Mouse (Mus musculus) C2C12 (cell line): ENCODE measurements around the gene Fxyd7. TPM values are rescaled to one million over a fixed set of nuclear protein-coding genes. Genes with fewer than 3 reads are reported as not detected.

Experiments
- H3K27me3 ChIP-seq: one replicate; pipeline ENCODE4 v1.6.1; 2011; ENCODE audit not compliant: control insufficient read depth, insufficient read depth, insufficient read length
- H3K36me3 ChIP-seq: one replicate; pipeline ENCODE4 v1.6.1; 2011; ENCODE audit not compliant: control insufficient read depth, insufficient read depth
- H3K4me3 ChIP-seq: one replicate; pipeline ENCODE4 v1.5.1; 2011; ENCODE audit warnings: mild to moderate bottlenecking, control low read depth; ENCODE audit not compliant: poor library complexity, insufficient read depth, severe bottlenecking
- H3K79me2 ChIP-seq: one replicate; pipeline ENCODE4 v1.6.1; 2011; ENCODE audit not compliant: control insufficient read depth, insufficient read depth
- H3K79me3 ChIP-seq: one replicate; pipeline ENCODE4 v1.6.1; 2011; ENCODE audit warnings: low read depth, control low read depth
- H3ac ChIP-seq: one replicate; pipeline ENCODE3; 2011; ENCODE audit warnings: low read depth; ENCODE audit not compliant: control insufficient read depth, insufficient read length
- CEBPB ChIP-seq: IDR thresholded peaks from one replicate; pipeline ENCODE4 v1.6.1; 2011; ENCODE audit warnings: low read depth, mild to moderate bottlenecking, control low read depth, moderate library complexity
- CTCF ChIP-seq: IDR thresholded peaks from one replicate; pipeline ENCODE4 v1.5.1; 2011; ENCODE audit not compliant: control insufficient read depth, insufficient read depth, insufficient read length
- FOSL1 ChIP-seq: IDR thresholded peaks from one replicate; pipeline ENCODE4 v1.8.0; 2011; ENCODE audit warnings: mild to moderate bottlenecking, low read length; ENCODE audit not compliant: poor library complexity, insufficient read depth, severe bottlenecking
- MAX ChIP-seq: IDR thresholded peaks from one replicate; pipeline ENCODE4 v1.6.1; 2011; ENCODE audit warnings: mild to moderate bottlenecking, control low read depth
- MYOD1 ChIP-seq: IDR thresholded peaks from one replicate; pipeline ENCODE4 v1.6.1; 2011; ENCODE audit warnings: low read depth; ENCODE audit not compliant: control insufficient read depth, insufficient read length
- MYOG ChIP-seq: IDR thresholded peaks from one replicate; pipeline ENCODE4 v1.6.1; 2011; ENCODE audit not compliant: control insufficient read depth, insufficient read length; ENCODE audit errors: extremely low read depth
- USF1 ChIP-seq: IDR thresholded peaks from one replicate; pipeline ENCODE4 v1.6.1; 2011; ENCODE audit warnings: low read depth, mild to moderate bottlenecking, control low read depth, moderate library complexity
- polyA plus RNA-seq: library from polyadenylated mRNA; unstranded; fragments of >200 nt; fragmentation: generic; extraction: Trizol; gene quantifications from one replicate; pipeline ENCODE4 v1.2.1, GENCODE M21; 2012; ENCODE audit warnings: missing spikeins

Fxyd7 gene
- polyA plus RNA-seq, 1 experiment, result not detected

DNA sequence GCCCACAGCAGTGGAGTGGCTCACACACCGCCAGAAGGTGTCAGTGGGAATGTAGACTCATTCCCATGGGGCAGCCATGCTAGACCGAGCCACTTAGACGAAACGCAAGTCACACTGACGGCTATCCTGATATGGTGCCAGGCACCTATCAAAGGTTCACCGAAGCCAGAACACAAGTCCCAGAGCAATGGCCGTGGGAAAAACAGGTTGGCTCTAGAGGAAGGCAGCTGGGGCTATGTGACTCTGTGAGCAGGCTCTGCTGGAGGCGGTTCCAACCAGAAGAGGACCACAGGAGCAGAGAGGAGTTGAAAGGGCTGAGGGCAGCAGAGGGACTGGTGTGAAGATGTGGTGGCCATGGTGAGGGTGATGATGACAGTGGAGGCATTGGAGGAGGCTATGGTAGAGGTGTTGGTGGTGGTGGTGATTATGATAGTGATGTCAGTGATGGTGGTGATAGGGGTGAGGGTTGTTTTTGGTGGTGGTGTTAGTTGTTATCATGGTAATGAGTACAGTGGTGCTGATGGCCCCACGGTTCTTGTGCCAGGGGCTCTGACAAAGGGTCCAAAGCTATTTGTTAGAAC is 35.0 kb upstream of the Fxyd7 start:
- Histone ChIP-seq H3K4me3 (no peak overlapping the region), H3K36me3 (no peaks in the 10 kb centered on the region), H3K79me2 (no peaks in the 10 kb centered on the region), H3K27me3 (no peaks in the 10 kb centered on the region), H3K79me3 (no peaks in the 10 kb centered on the region), H3ac (no peak overlapping the region)
- TF ChIP-seq MYOG (no peak), MAX (no peak)

- Histone ChIP-seq H3K36me3 (no peaks in the 10 kb centered on the region), H3K79me3 (no peaks in the 10 kb centered on the region), H3K79me2 (no peaks in the 10 kb centered on the region), H3K27me3 (no peaks in the 10 kb centered on the region), H3K4me3 (no peak overlapping the region), H3ac (no peak overlapping the region)
- TF ChIP-seq MAX, result no peak
- TF ChIP-seq MYOG, result no peak
- no peak for TF ChIP-seq USF1
- TF ChIP-seq MYOD1, result no peak
- TF ChIP-seq CEBPB, result no peak
- no peak for TF ChIP-seq CTCF
- TF ChIP-seq FOSL1, result no peak
Measured at GRCm38 (mm10) chr7:31085171-31085570, 33.9 kb upstream of the Fxyd7 start.

DNA sequence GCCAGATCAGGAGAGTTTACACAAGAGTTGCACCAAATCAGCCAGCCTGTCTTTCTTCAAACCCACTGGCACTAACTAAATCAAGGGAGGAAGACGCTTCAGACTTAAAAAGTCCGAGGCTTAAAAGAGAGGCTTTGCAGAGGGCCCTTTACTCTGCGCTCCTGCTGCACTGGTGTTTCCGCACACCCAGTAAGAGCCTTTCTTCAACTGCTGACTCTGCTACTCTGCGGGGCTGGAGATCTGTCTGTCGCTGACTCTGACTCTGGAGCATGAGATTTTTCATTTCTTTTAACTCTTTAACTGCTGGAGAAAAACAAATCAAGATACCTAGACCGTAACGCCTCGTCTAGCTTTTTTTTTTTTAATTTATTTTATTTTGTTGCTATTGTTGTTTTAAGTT is 32.9 kb upstream of the Fxyd7 start:
- Histone ChIP-seq H3K36me3 (no peaks in the 10 kb centered on the region), H3ac (no peak overlapping the region), H3K27me3 (no peaks in the 10 kb centered on the region), H3K4me3 (no peak overlapping the region), H3K79me3 (no peaks in the 10 kb centered on the region), H3K79me2 (no peaks in the 10 kb centered on the region)
- TF ChIP-seq MAX (no peak), CTCF (no peak)

DNA sequence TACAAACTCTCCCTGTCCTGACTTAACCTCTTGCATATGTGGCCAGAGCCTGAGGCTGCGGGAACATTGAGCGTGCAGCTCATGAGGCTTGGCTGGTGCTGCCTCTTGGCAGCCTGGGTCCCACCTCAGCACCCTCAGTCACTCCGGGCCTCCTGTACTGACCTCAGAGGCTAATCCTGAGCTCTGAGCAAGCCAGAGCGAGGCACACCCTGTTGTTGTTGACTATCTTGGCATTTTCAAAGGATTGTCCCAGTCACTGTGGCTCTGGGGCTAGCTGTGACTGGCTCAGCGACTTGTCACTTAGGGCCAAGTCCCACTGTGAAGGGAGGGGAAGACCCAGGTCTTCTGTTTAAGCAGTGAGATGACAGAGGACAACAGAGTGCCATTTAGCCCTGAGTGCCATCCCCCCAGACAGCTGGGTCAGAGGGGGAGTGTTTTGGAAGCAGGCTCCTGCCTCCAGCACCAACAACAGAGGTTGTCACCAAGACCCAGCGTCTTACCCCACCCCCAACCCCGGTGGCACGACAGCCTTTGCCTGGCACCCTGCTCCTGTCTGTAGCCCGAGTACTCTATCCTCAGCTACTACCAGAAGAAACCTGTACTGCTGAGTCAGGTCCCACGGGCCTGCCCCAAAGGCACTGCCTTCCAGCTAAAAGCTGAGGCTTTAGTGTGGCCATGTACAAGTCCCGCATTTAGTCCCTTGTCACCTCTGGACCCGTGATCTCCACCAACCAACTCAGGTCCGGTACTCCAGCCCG is 31.7 kb upstream of the Fxyd7 start:
- Histone ChIP-seq H3K27me3 (no peaks in the 10 kb centered on the region), H3K4me3 (no peak overlapping the region), H3K36me3 (no peaks in the 10 kb centered on the region), H3ac (no peak overlapping the region), H3K79me3 (no peaks in the 10 kb centered on the region), H3K79me2 (no peaks in the 10 kb centered on the region)
- TF ChIP-seq MYOG (no peak), MYOD1 (no peak), FOSL1 (no peak), CEBPB (no peak), USF1 (no peak), MAX (no peak), CTCF (no peak)

GRCm38 (mm10) chr7:31082106-31082505 is 30.8 kb upstream of the Fxyd7 start:
- Histone ChIP-seq H3K79me2 (no peaks in the 10 kb centered on the region), H3K4me3 (no peak overlapping the region), H3K79me3 (no peaks in the 10 kb centered on the region), H3ac (no peak overlapping the region), H3K36me3 (no peaks in the 10 kb centered on the region), H3K27me3 (no peaks in the 10 kb centered on the region)
- TF ChIP-seq CEBPB (no peak), MYOD1 (no peak), CTCF (no peak), MYOG (no peak), MAX (no peak), USF1 (no peak), FOSL1 (no peak)

- H3K79me2 ChIP-seq, result no peaks in the 10 kb centered on the region
- H3ac ChIP-seq, result no peak overlapping the region
- H3K79me3 ChIP-seq, result no peaks in the 10 kb centered on the region
- no peak overlapping the region for H3K4me3 ChIP-seq
- H3K36me3 ChIP-seq, result no peaks in the 10 kb centered on the region
- no peak for TF ChIP-seq FOSL1
- TF ChIP-seq CEBPB, result no peak
- TF ChIP-seq CTCF, result no peak
- TF ChIP-seq USF1, result no peak
- no peak for TF ChIP-seq MAX
- no peak for TF ChIP-seq MYOG
- TF ChIP-seq MYOD1, result no peak
- H3K27me3 ChIP-seq, result peaks cover 5% of the 10 kb centered on the region
Measured at GRCm38 (mm10) chr7:31081106-31081505, 29.8 kb upstream of the Fxyd7 start.
